In the genomic region with DNA sequence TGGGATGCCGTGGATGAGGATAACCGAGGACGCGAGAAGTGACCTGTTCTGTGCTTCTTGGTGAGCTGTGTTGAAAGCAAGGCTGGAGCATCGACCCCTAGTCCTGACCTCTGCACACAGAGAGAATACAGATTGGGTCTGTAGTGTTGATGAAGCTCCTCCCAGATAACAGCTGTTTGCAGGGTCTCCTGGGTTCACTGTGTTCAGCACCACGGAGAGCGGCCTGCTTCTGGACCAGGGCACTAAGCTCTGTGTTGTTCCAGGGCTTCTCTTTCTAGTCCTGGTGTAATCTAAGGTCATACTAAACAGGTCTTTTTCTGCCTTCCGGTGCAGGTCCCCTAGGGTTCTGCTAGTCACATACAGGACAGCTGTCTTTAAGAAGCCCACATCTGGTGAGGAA, we compare ENCODE assay signal across 12 mouse cellular contexts. TPM values are rescaled to one million over a fixed set of nuclear protein-coding genes. Genes with fewer than 3 reads are reported as not detected.
A peak's percentile ranks its signal among the peaks of the same experiment; 100 is the strongest.
DNase-seq lines count a peak whose midpoint lies in the region; ATAC-seq and TF ChIP-seq lines count a peak whose summit lies in the region.
"Had no signal": no experiment of that assay in that cellular context is flagged by ENCODE, and none has a peak within 500 bp of the region (broad histone marks: within the 10 kb centered on the region; RNA-seq: fewer than 3 reads in every experiment).

No protein-coding gene starts in this region.

- no peak overlapping the region for H3K4me2 ChIP-seq in forebrain, postnatal 0 days (ENCODE audit: low read depth)
- H3K4me2 ChIP-seq in kidney, embryonic 14.5 days (replicated peaks; ENCODE audit: low read depth, low read length): no peak overlapping the region
- no peak overlapping the region for H3K4me2 ChIP-seq in neural tube, embryonic 11.5 days (ENCODE audit: low read depth)

- H3K27ac ChIP-seq in forebrain, embryonic 10.5 days: no peak overlapping the region
- no peak overlapping the region for H3K27ac ChIP-seq in forebrain, postnatal 0 days (ENCODE audit: low read depth, low read length)
- H3K27ac ChIP-seq in kidney, embryonic 14.5 days (ENCODE audit: low read depth, low read length): no peak overlapping the region
- H3K27ac ChIP-seq in neural tube, embryonic 11.5 days (ENCODE audit: low read depth, low read length): no peak overlapping the region

- peaks cover 28% of the 10 kb centered on the region for H3K4me1 ChIP-seq in forebrain, embryonic 10.5 days
- no peaks in the 10 kb centered on the region; the same call in 1 of the 2 replicates for H3K4me1 ChIP-seq in forebrain, postnatal 0 days (ENCODE audit: insufficient read depth)
- no peaks in the 10 kb centered on the region for H3K4me1 ChIP-seq in kidney, embryonic 14.5 days (ENCODE audit: control insufficient read depth, insufficient read depth, low read length)
- 0 out of 2 replicates have a peak, but pooled peaks cover 5% of the 10 kb centered on the region for H3K4me1 ChIP-seq in neural tube, embryonic 11.5 days (ENCODE audit: control insufficient read depth, insufficient read depth, low read length)

- DNase-seq in forebrain, embryonic 10.5 days (ENCODE audit: extremely low spot score, low spot score): peak; percentile 50
- no peak for DNase-seq in forebrain, postnatal 0 days
- DNase-seq in kidney, postnatal 4 days: peak; percentile 87
- peak; percentile 57 for DNase-seq in ZHBTc4 (ENCODE audit: low read depth, low spot score)
- peak; percentile 61 for DNase-seq in neural tube, embryonic 11.5 days (ENCODE audit: low spot score)
- no peak for DNase-seq in frontal cortex, postnatal 25 days (ENCODE audit: low spot score in 2 of 2)
- DNase-seq: gastrocnemius, postnatal 36 days had no signal

- 56% methylated on average over 8 of the region's 8 CpGs for WGBS in forebrain, embryonic 10.5 days
- 60% methylated on average over 8 of the region's 8 CpGs for WGBS in forebrain, postnatal 0 days
- WGBS in kidney, embryonic 14.5 days: 49% methylated on average over 8 of the region's 8 CpGs
- WGBS in neural tube, embryonic 11.5 days: 62% methylated on average over 8 of the region's 8 CpGs

- ATAC-seq in forebrain, postnatal 0 days: no peak
- ATAC-seq in kidney, embryonic 14.5 days (ENCODE audit: low FRiP score, low TSS enrichment): no peak
- no peak for ATAC-seq in neural tube, embryonic 11.5 days (ENCODE audit: insufficient read depth, low FRiP score, low TSS enrichment)
- no peak for ATAC-seq in inflammation-experienced regulatory T-cells, adult 6 months
- ATAC-seq: hindbrain, embryonic 16.5 days had no signal

- no peak for TF ChIP-seq CTCF in forebrain, postnatal 0 days (IDR thresholded peaks at IDR 0.05; ENCODE audit: low read depth)

- H3K4me3 ChIP-seq in forebrain, embryonic 10.5 days: no peak overlapping the region
- no peak overlapping the region for H3K4me3 ChIP-seq in forebrain, postnatal 0 days (ENCODE audit: low read depth, low read length)
- no peak overlapping the region for H3K4me3 ChIP-seq in kidney, embryonic 14.5 days (ENCODE audit: low read length)
- H3K4me3 ChIP-seq in neural tube, embryonic 11.5 days (ENCODE audit: low read depth, low read length): no peak overlapping the region

- H3K27me3 ChIP-seq in forebrain, embryonic 10.5 days (ENCODE audit: poor library complexity, severe bottlenecking): peaks cover 38% of the 10 kb centered on the region
- no peaks in the 10 kb centered on the region; the same call in 1 of the 2 replicates for H3K27me3 ChIP-seq in forebrain, postnatal 0 days (ENCODE audit: insufficient read depth, low read length)
- peaks cover 22% of the 10 kb centered on the region for H3K27me3 ChIP-seq in kidney, embryonic 14.5 days (ENCODE audit: control insufficient read depth, insufficient read depth, low read length)
- peaks cover 7% of the 10 kb centered on the region for H3K27me3 ChIP-seq in neural tube, embryonic 11.5 days (ENCODE audit: control insufficient read depth, insufficient read depth, low read length)

- H3K36me3 ChIP-seq in forebrain, embryonic 10.5 days (replicated peaks): no peaks in the 10 kb centered on the region
- H3K36me3 ChIP-seq in forebrain, postnatal 0 days (ENCODE audit: insufficient read depth): no peaks in the 10 kb centered on the region
- H3K36me3 ChIP-seq in kidney, embryonic 14.5 days (ENCODE audit: control insufficient read depth, insufficient read depth, low read length): no peaks in the 10 kb centered on the region
- no peaks in the 10 kb centered on the region for H3K36me3 ChIP-seq in neural tube, embryonic 11.5 days (ENCODE audit: control insufficient read depth, insufficient read depth, low read length)

- H3K9ac ChIP-seq in forebrain, postnatal 0 days: no peak overlapping the region
- no peak overlapping the region for H3K9ac ChIP-seq in kidney, embryonic 14.5 days (ENCODE audit: low read depth, low read length)
- H3K9ac ChIP-seq in neural tube, embryonic 11.5 days (ENCODE audit: low read length): no peak overlapping the region

- H3K9me3 ChIP-seq in forebrain, embryonic 10.5 days: no peaks in the 10 kb centered on the region
- no peaks in the 10 kb centered on the region for H3K9me3 ChIP-seq in forebrain, postnatal 0 days (ENCODE audit: low read length)
- H3K9me3 ChIP-seq in kidney, embryonic 14.5 days (ENCODE audit: control insufficient read depth, low read length): no peaks in the 10 kb centered on the region
- H3K9me3 ChIP-seq in neural tube, embryonic 11.5 days (ENCODE audit: control insufficient read depth, low read length): no peaks in the 10 kb centered on the region

RNA-seq across cellular contexts. Expression of a gene that starts 12.4 kb away (rescaled TPM):
- polyA plus RNA-seq in forebrain, embryonic 10.5 days (2016; fragmentation: Nextera tagmentation; extraction: Ambion mirVana): 0.20 and 0.42 TPM in 2 replicates
- 21.5 and 23.1 TPM in 2 replicates for total RNA-seq in forebrain, postnatal 0 days (2014; rRNA removed)
- 2.8 and 4.3 TPM in 2 replicates for polyA plus RNA-seq in forebrain, postnatal 0 days (2015; fragmentation: Nextera tagmentation; extraction: Ambion mirVana)
- 0.01 and 0.14 TPM in 2 replicates for polyA plus RNA-seq in kidney, embryonic 14.5 days (2014; fragmentation: Nextera tagmentation; extraction: Ambion mirVana)
- 1.3 and 1.4 TPM in 2 replicates for polyA plus RNA-seq in neural tube, embryonic 11.5 days (2014; fragmentation: Nextera tagmentation; extraction: Ambion mirVana)
- not detected for polyA plus RNA-seq in inflammation-experienced regulatory T-cells, adult 6 months (2017; shearing (Covaris generic))
- total RNA-seq: monocyte, adult 5-6 weeks had no signal
- polyA plus RNA-seq: lung, embryonic 16.5 days had no signal

Comparison
In these comparisons a context has a peak if more than half of its experiments do, and no peak if none do; other contexts are left out.
1. DNase-seq: peak in forebrain, embryonic 10.5 days (single experiment), kidney, postnatal 4 days (2 of 2), ZHBTc4 (single experiment) and neural tube, embryonic 11.5 days (single experiment); none in forebrain, postnatal 0 days (single experiment) and frontal cortex, postnatal 25 days (0 of 2).